Mouse (Mus musculus) brain, embryonic 14.5 days (tissue): Measurements from ENCODE around the gene Hdhd3.

Source experiments
- CTCF ChIP-seq: fragments of 200-500 bp; IDR thresholded peaks from 2 replicates; pipeline ENCODE4 v1.5.1; 2012; ENCODE audit warnings: inconsistent platforms, mild to moderate bottlenecking, moderate library complexity, borderline replicate concordance; ENCODE audit not compliant: insufficient read depth, insufficient read length; ENCODE audit errors: extremely low read depth
- POLR2A ChIP-seq: fragments of 200-500 bp; IDR thresholded peaks from 2 replicates; pipeline ENCODE4 v1.6.1; 2012; ENCODE audit warnings: mild to moderate bottlenecking, inconsistent platforms, borderline replicate concordance; ENCODE audit not compliant: poor library complexity, insufficient read depth, insufficient read length, severe bottlenecking; ENCODE audit errors: extremely low read depth

DNA sequence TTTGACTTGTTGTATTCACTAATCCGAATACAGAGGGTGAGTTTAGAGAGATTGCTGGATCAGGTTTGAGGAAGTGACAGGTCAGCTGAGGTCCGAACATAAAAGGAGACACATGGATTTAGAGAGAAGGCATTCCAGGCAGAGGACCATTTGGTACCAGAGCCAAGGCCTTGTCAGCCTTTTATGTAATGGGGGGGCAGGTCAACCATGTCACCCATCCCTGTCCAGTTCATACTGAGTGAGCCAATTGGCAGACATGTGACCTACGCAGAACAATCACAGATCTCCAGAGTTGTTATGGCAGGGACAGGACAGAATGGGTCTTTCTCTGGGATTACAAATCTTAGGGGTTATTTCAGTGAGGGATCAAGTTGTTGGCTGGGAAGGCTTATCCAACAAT lies 2.7 kb upstream of the Hdhd3 start:
- TF ChIP-seq POLR2A (no peak), CTCF (no peak)
